Mouse (Mus musculus) adrenal gland, postnatal 36 days (tissue): ENCODE data around the gene Gins3. TPM values are rescaled to one million over a fixed set of nuclear protein-coding genes. Genes with fewer than 3 reads are reported as not detected.

Experiments used
- total RNA-seq, 2 experiments: library from RNA; stranded (reverse); gene quantifications; 2 replicates each; pipeline ENCODE4 v1.2.3; 2021

Gene Gins3
- total RNA-seq, 2 experiments from 2014 or later = 2.9 to 3.2 TPM

Other genes with a start within 250 kb of the Gins3 start
- gene Cfap20, start 198.6 kb upstream of the Gins3 start, total RNA-seq = 10 to 100 TPM; 33.1 to 44.8 TPM
- gene Csnk2a2, start 143.4 kb upstream of the Gins3 start, total RNA-seq = 10 to 100 TPM; 74.0 to 87.9 TPM
- under 1 TPM in 1 of 2 experiments, not detected in 1; 0.86 TPM for gene Ccdc113, start 99.4 kb upstream of the Gins3 start, total RNA-seq
- not detected for gene Prss54, start 57.1 kb upstream of the Gins3 start, total RNA-seq
- gene Ndrg4, start 43.5 kb downstream of the Gins3 start, total RNA-seq = 10 to 100 TPM; 16.1 to 21.6 TPM
- gene Setd6, start 82.4 kb downstream of the Gins3 start, total RNA-seq = 10 to 100 TPM; 30.1 to 35.5 TPM
- 100 to 1,000 TPM; 148 to 168 TPM for gene Cnot1, start 174.0 kb downstream of the Gins3 start, total RNA-seq
- gene Sap18b, start 191.9 kb downstream of the Gins3 start, total RNA-seq = 100 to 1,000 TPM; 170 to 181 TPM
- 10 to 100 TPM; 17.6 to 22.1 TPM for gene Slc38a7, start 220.1 kb downstream of the Gins3 start, total RNA-seq